Mouse (Mus musculus) spleen, postnatal 10 days (tissue): ENCODE measurements around the gene Gm8082.
"Not testable (repeated sequence)": the region's sequence is repeated elsewhere in the genome, so short reads cannot be mapped to it uniquely, and the experiment has no call there.

Source experiments
- DNase-seq, 2 experiments: peaks; one replicate each; pipeline ENCODE4 v3.0.0; 2021 to 2022; ENCODE audit warnings: low spot score in 2 of 2

The Gm8082 gene

GRCm38 (mm10) chr14:42993524-42993923 lies at the start of gene Gm8082:
Gm8082 (minus strand) TSS chr14:42993624.
- DNase-seq = not testable (repeated sequence)

GRCm38 (mm10) chr14:43015528-43015927 lies 22.1 kb upstream of the Gm8082 start, which contains the start of gene Gm10376:
Gm10376 (minus strand) TSS chr14:43015628.
- DNase-seq = not testable (repeated sequence)
